Mouse (Mus musculus) ES-Bruce4 (cell line): ENCODE measurements at regions not wholly inside any gene's neighbourhood (a gene's known extent, or its start where the extent isn't known, plus 50 kb on each side); places are given as distances from the start of the nearest gene placed in this dataset.

Source experiments
- CTCF ChIP-seq: IDR thresholded peaks from one replicate; pipeline ENCODE4 v1.8.1; 2011; ENCODE audit warnings: low read depth, low read length
- POLR2A ChIP-seq: IDR thresholded peaks from one replicate; pipeline ENCODE4 v1.8.1; 2011; ENCODE audit warnings: low read length; ENCODE audit not compliant: insufficient read depth

DNA sequence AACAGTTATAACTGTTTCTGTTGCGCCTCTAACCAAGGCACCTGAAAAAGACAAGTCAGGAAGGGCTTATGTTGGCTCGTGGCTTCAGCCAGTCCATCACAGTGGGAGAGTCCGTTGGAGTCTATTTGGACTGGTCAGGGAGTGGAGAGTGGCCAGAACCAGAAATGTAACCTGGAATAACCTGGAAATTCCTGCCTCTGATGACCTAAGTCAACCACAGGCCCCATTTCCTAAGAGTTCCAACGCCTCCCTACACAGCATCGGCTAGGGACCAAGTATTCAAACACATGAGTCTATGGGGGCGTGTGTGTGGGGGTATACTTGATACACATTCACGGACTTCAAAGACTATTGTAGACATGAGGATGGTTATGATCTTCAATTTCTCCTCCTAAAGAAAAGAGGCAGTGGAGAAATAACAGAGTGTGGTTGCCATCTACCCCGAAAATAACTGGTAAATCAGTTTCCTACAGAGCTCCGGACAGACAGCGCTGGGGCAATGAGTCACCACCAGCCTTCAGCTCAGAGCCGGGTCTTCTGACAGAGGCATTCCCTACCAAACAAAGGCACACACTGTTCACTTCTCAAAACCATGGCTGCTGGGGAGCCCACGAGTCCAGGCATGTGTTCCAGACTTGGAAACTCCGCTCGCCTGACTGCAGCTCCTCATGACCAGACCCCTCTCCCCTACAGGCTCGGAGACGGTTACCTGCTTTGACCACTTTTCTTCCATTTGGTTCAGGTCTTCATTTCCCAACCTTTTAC is 167.0 kb upstream of the Irx5 start:
- TF ChIP-seq POLR2A (no peak), CTCF (no peak)
